Mouse (Mus musculus): ENCODE measurements around the gene Ptchd1. TPM values are rescaled to one million over a fixed set of nuclear protein-coding genes. Genes with fewer than 3 reads are reported as not detected.

Gene Ptchd1
- not detected for total RNA-seq (2023)

DNA sequence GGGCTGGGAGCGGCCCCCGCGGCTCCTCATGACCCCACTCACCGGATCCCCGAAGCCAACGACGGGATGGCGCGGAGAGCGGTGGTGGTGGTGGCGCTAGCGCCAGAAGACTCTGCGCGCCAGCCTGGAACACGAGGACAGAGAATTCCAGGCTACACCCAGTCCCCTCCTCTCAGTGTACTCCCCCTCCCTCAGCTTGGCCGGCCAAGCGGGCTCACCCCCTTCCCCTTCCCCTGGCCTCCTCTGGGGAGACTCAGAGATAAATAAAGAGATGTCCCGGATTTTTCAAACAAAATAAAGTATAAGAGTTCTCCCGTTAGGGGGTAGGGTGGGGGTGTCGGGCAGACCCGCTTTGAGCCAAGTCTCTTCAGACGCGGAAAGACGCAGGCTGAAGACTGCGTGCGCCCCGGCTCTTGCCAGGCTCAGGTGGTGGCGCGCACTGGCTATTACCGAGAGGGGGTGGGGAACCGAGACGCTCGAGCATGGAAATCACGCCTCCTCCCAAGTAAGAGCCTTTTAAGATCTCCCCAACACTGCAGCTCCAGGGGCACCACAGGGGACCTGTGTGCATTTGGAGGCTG, at the start of gene Ptchd1:
Ptchd1 (minus strand) TSS at position 114 of the 581 bp plus-strand sequence.

DNA sequence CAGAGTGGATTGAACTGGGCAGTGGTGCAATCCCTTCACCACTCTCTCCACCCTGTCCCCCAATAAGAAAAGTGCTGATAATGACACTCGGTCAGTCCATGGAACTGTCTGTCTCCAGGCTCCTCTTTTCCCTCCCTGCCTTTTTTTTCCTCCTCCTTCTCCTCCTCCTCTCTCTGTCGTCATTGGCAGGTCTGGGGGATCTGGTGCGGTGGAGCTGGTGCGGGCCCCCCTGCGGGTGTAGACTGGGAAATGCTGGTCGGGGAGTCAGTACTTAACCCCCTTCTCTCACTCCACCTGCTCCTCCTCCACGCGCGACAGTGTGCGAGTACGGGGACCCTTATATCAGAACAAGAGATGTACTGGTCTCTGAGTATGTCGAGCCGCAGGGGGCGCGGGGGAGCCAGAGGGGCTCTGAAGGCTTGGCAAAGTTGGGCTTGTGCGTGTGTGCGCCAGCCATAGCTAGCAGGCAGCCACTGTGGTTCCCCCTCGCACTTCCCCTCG, 777 bp upstream of the Ptchd1 start, which contains the start of gene Gm15155:
Gm15155 (plus strand) TSS at position 401 of the 501 bp plus-strand sequence.

Other genes with a start within 250 kb of the Ptchd1 start
- not detected for gene Gm15155, start 927 bp upstream of the Ptchd1 start, total RNA-seq (2023)